In the genomic region with DNA sequence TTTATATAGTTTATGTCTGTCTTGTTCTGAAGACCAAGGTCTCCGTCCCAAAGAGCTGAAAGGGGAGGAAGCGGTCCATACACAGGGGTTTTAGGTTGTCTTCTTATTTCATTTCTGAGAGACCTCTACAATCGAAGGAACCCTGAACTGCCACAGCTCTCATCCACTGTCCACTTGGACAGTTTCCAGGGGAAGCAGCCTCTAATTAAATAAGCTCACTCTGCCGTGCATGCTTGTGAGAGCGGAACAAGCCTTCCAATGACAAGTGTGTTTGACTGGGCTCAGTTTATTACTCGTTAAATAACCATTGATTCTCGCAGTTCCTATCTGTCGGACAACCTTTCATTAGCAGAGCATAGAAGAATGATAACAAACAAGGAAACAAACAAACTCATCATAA, we compare ENCODE assay signal across 27 mouse cellular contexts.
DNase-seq lines count a peak whose midpoint lies in the region; ATAC-seq and TF ChIP-seq lines count a peak whose summit lies in the region.
"Had no signal": no experiment of that assay in that cellular context is flagged by ENCODE, and none has a peak within 500 bp of the region (broad histone marks: within the 10 kb centered on the region; RNA-seq: fewer than 3 reads in every experiment).

No protein-coding gene starts in this region.

- no peak overlapping the region for H3K4me3 ChIP-seq in hindbrain, postnatal 0 days (ENCODE audit: low read length)
- H3K4me3 ChIP-seq in hindbrain, embryonic 13.5 days, result no peak overlapping the region
- no peak overlapping the region for H3K4me3 ChIP-seq in liver, adult 2 months (ENCODE audit: insufficient read depth, low read depth, low read length)
- H3K4me3 ChIP-seq in liver, postnatal 0 days (ENCODE audit: low read depth, low read length), result no peak overlapping the region
- H3K4me3 ChIP-seq: forebrain, embryonic 10.5 days; heart, adult 2 months; heart, embryonic 13.5 days; hindbrain, embryonic 12.5 days; megakaryocyte, embryonic 14.5 days; neural tube, embryonic 15.5 days had no signal

- 46% methylated on average over 8 of the region's 8 CpGs for WGBS in hindbrain, postnatal 0 days
- WGBS in hindbrain, embryonic 13.5 days, result 59% methylated on average over 8 of the region's 8 CpGs
- 78% methylated on average over 8 of the region's 8 CpGs for WGBS in liver, adult 2 months
- 79% methylated on average over 8 of the region's 8 CpGs for WGBS in liver, postnatal 0 days (ENCODE audit: insufficient replicate concordance)

- H3K79me2 ChIP-seq in liver, adult 2 months (ENCODE audit: control insufficient read depth, insufficient read depth, low read length), result no peaks in the 10 kb centered on the region

- no peaks in the 10 kb centered on the region for H3K27me3 ChIP-seq in hindbrain, postnatal 0 days (ENCODE audit: insufficient read depth, low read length)
- H3K27me3 ChIP-seq in hindbrain, embryonic 13.5 days, result no peaks in the 10 kb centered on the region
- no peaks in the 10 kb centered on the region for H3K27me3 ChIP-seq in liver, adult 2 months (ENCODE audit: control insufficient read depth, insufficient read depth, low read length)
- no peaks in the 10 kb centered on the region for H3K27me3 ChIP-seq in liver, postnatal 0 days (ENCODE audit: insufficient read depth, low read length)
- H3K27me3 ChIP-seq: heart, embryonic 13.5 days; hindbrain, embryonic 12.5 days; megakaryocyte, embryonic 14.5 days; neural tube, embryonic 15.5 days had no signal

- H3K9ac ChIP-seq in hindbrain, postnatal 0 days (replicated peaks; ENCODE audit: low read length), result no peak overlapping the region
- no peak overlapping the region for H3K9ac ChIP-seq in hindbrain, embryonic 13.5 days
- no peak overlapping the region for H3K9ac ChIP-seq in liver, adult 2 months (ENCODE audit: low read depth, low read length)
- H3K9ac ChIP-seq in liver, postnatal 0 days (replicated peaks), result no peak overlapping the region
- H3K9ac ChIP-seq: heart, embryonic 13.5 days; hindbrain, embryonic 12.5 days; neural tube, embryonic 15.5 days had no signal

- TF ChIP-seq POLR2A in liver, adult 2 months (IDR thresholded peaks at IDR 0.05; ENCODE audit: extremely low read depth, insufficient read depth, low read length), result no peak

- no peak overlapping the region for H3K27ac ChIP-seq in hindbrain, postnatal 0 days
- no peak overlapping the region for H3K27ac ChIP-seq in hindbrain, embryonic 13.5 days
- H3K27ac ChIP-seq in liver, adult 2 months (replicated peaks; ENCODE audit: insufficient read depth, low read depth, low read length), result no peak overlapping the region
- no peak overlapping the region for H3K27ac ChIP-seq in liver, postnatal 0 days (ENCODE audit: low read depth)
- H3K27ac ChIP-seq: forebrain, embryonic 10.5 days; heart, adult 2 months; heart, embryonic 13.5 days; hindbrain, embryonic 12.5 days; neural tube, embryonic 15.5 days had no signal

- H3K4me1 ChIP-seq in hindbrain, postnatal 0 days (ENCODE audit: insufficient read depth, low read length), result no peaks in the 10 kb centered on the region
- peaks cover 26% of the 10 kb centered on the region for H3K4me1 ChIP-seq in hindbrain, embryonic 13.5 days (replicated peaks)
- H3K4me1 ChIP-seq in liver, adult 2 months (ENCODE audit: control insufficient read depth, insufficient read depth, low read length), result no peaks in the 10 kb centered on the region
- no peaks in the 10 kb centered on the region for H3K4me1 ChIP-seq in liver, postnatal 0 days (ENCODE audit: insufficient read depth)
- H3K4me1 ChIP-seq: hindbrain, embryonic 12.5 days; megakaryocyte, embryonic 14.5 days had no signal

- H3K9me3 ChIP-seq in hindbrain, postnatal 0 days (ENCODE audit: low read length), result no peaks in the 10 kb centered on the region
- H3K9me3 ChIP-seq in hindbrain, embryonic 13.5 days, result no peaks in the 10 kb centered on the region
- H3K9me3 ChIP-seq in liver, postnatal 0 days (ENCODE audit: low read length), result peaks cover 4% of the 10 kb centered on the region; the same call in 1 of the 2 replicates
- H3K9me3 ChIP-seq: hindbrain, embryonic 12.5 days; neural tube, embryonic 15.5 days had no signal

- no peak for ATAC-seq in hindbrain, postnatal 0 days
- ATAC-seq in hindbrain, embryonic 13.5 days (ENCODE audit: low FRiP score), result no peak
- no peak for ATAC-seq in liver, postnatal 0 days
- ATAC-seq: inflammation-experienced regulatory T-cells, adult 6 months; midbrain, embryonic 16.5 days had no signal

- H3K4me2 ChIP-seq in hindbrain, postnatal 0 days (ENCODE audit: low read depth, low read length), result no peak overlapping the region
- H3K4me2 ChIP-seq in hindbrain, embryonic 13.5 days, result no peak overlapping the region
- no peak overlapping the region for H3K4me2 ChIP-seq in liver, postnatal 0 days (ENCODE audit: low read depth, low read length)
- H3K4me2 ChIP-seq: heart, embryonic 13.5 days; hindbrain, embryonic 12.5 days; liver, embryonic 11.5 days; neural tube, embryonic 15.5 days had no signal

- TF ChIP-seq EP300 in liver, postnatal 0 days (IDR thresholded peaks at IDR 0.05; ENCODE audit: low read depth), result no peak

- H3K36me3 ChIP-seq in hindbrain, postnatal 0 days (ENCODE audit: insufficient read depth, low read length), result no peaks in the 10 kb centered on the region
- no peaks in the 10 kb centered on the region for H3K36me3 ChIP-seq in hindbrain, embryonic 13.5 days
- no peaks in the 10 kb centered on the region for H3K36me3 ChIP-seq in liver, adult 2 months (ENCODE audit: control insufficient read depth, insufficient read depth, low read length)
- H3K36me3 ChIP-seq in liver, postnatal 0 days (replicated peaks; ENCODE audit: insufficient read depth, low read length), result no peaks in the 10 kb centered on the region
- H3K36me3 ChIP-seq: forebrain, embryonic 10.5 days; heart, embryonic 13.5 days; hindbrain, embryonic 12.5 days; neural tube, embryonic 15.5 days had no signal

- DNase-seq in cerebellum, adult 9-10 months, result peak; percentile 6
- no peak for DNase-seq in cerebellum, adult 9-11 months
- peak; percentile 75 for DNase-seq in hindbrain, postnatal 0 days (ENCODE audit: low spot score)
- DNase-seq in liver, adult 2 months (ENCODE audit: extremely low read depth, low read depth, low spot score), result peak; percentile 8
- no peak for DNase-seq in liver, postnatal 0 days
- peak; percentile 68 for DNase-seq in retina, embryonic 14.5 days (ENCODE audit: low spot score)
- DNase-seq in right cerebral cortex, postnatal 10 days (ENCODE audit: low spot score in 2 of 2), result no peak
- DNase-seq: adrenal gland, postnatal 14 days; cerebellum, adult 18-20 months; gastrocnemius, postnatal 25 days; heart, adult 2 months; heart, postnatal 14 days; kidney, postnatal 10 days; lung, adult 18-20 months; lung, postnatal 14 days; right cerebral cortex, postnatal 25 days; spleen, adult 18-20 months; thymus, postnatal 14 days had no signal

- TF ChIP-seq CTCF in hindbrain, postnatal 0 days (IDR thresholded peaks at IDR 0.05; ENCODE audit: low read depth), result no peak
- no peak for TF ChIP-seq CTCF in liver, adult 2 months (IDR thresholded peaks at IDR 0.05; ENCODE audit: low read depth, low read length)
- TF ChIP-seq CTCF in liver, postnatal 0 days (IDR thresholded peaks at IDR 0.05; ENCODE audit: low read depth), result no peak

Comparison
In these comparisons a context has a peak if more than half of its experiments do, and no peak if none do; other contexts are left out.
1. DNase-seq: peak in cerebellum, adult 9-10 months (single experiment), hindbrain, postnatal 0 days (single experiment), liver, adult 2 months (single experiment) and retina, embryonic 14.5 days (single experiment); none in cerebellum, adult 9-11 months (single experiment), liver, postnatal 0 days (single experiment) and right cerebral cortex, postnatal 10 days (0 of 2).